In genomic region chr17:27466620-27467019, GRCm38 (mm10) we compare ENCODE assay signal across 8 mouse cellular contexts. TPM values are rescaled to one million over a fixed set of nuclear protein-coding genes. Genes with fewer than 3 reads are reported as not detected.
A peak's percentile ranks its signal among the peaks of the same experiment; 100 is the strongest.
DNase-seq lines count a peak whose midpoint lies in the region; ATAC-seq lines count a peak whose summit lies in the region.

No protein-coding gene starts in this region.

- no peak for ATAC-seq in embryonic facial prominence, embryonic 11.5 days (replicated peaks; ENCODE audit: insufficient number of reproducible peaks, low FRiP score, low TSS enrichment, low read depth)
- ATAC-seq in inflammation-experienced regulatory T-cells, adult 6 months = no peak
- ATAC-seq in erythroid progenitor cell, adult 5-6 weeks (replicated peaks; ENCODE audit: low FRiP score, poor library complexity, severe bottlenecking) = no peak

- H3K4me3 ChIP-seq in embryonic facial prominence, embryonic 11.5 days (ENCODE audit: low read depth, low read length) = no peak overlapping the region

- DNase-seq in gastrocnemius, postnatal 10 days = peak; percentile 72
- no peak for DNase-seq in gastrocnemius, adult 18-20 months (ENCODE audit: low spot score)
- DNase-seq in ES-CJ7 (ENCODE audit: low read depth, low spot score) = peak; percentile 52
- DNase-seq in embryonic facial prominence, embryonic 11.5 days (ENCODE audit: low spot score) = peak; percentile 81
- peak; percentile 76 for DNase-seq in kidney, postnatal 14 days
- peak; percentile 68 for DNase-seq in neural tube, embryonic 10.5 days (ENCODE audit: extremely low spot score, low spot score)

- H3K4me2 ChIP-seq in embryonic facial prominence, embryonic 11.5 days (ENCODE audit: low read depth, low read length) = no peak overlapping the region

- H3K4me1 ChIP-seq in embryonic facial prominence, embryonic 11.5 days (ENCODE audit: control insufficient read depth, insufficient read depth, low read length) = no peaks in the 10 kb centered on the region

- no peaks in the 10 kb centered on the region for H3K27me3 ChIP-seq in embryonic facial prominence, embryonic 11.5 days (ENCODE audit: control insufficient read depth, insufficient read depth, low read length)

- H3K36me3 ChIP-seq in embryonic facial prominence, embryonic 11.5 days (replicated peaks; ENCODE audit: control insufficient read depth, insufficient read depth, low read depth, low read length) = no peaks in the 10 kb centered on the region

- H3K27ac ChIP-seq in embryonic facial prominence, embryonic 11.5 days (replicated peaks; ENCODE audit: low read depth, low read length) = no peak overlapping the region

- H3K9me3 ChIP-seq in embryonic facial prominence, embryonic 11.5 days (replicated peaks; ENCODE audit: control insufficient read depth, low read length) = no peaks in the 10 kb centered on the region

- 17% methylated on average over 6 of the region's 6 CpGs for WGBS in embryonic facial prominence, embryonic 11.5 days

- H3K9ac ChIP-seq in embryonic facial prominence, embryonic 11.5 days (replicated peaks; ENCODE audit: low read length) = no peak overlapping the region

RNA-seq across cellular contexts. Expression of gene Grm4, which starts 54.6 kb away (rescaled TPM):
- under 1 TPM; 0.16 to 0.32 TPM for total RNA-seq in gastrocnemius, postnatal 10 days (2021)
- total RNA-seq in gastrocnemius, adult 18-20 months (2021) = under 1 TPM in 1 of 2 experiments, not detected in 1; 0.07 TPM
- polyA plus RNA-seq in embryonic facial prominence, embryonic 11.5 days (2014; fragmentation: Nextera tagmentation; extraction: Ambion mirVana) = 0.49 and 0.88 TPM in 2 replicates
- polyA plus RNA-seq in inflammation-experienced regulatory T-cells, adult 6 months (2017; shearing (Covaris generic)) = under 1 TPM in 1 of 3 experiments, not detected in 2; 0.09 TPM
- total RNA-seq in erythroid progenitor cell, adult 5-6 weeks (2015; ENCODE audit: low replicate concordance) = not detected in 2 replicates
- total RNA-seq in erythroid progenitor cell, adult 5-6 weeks (2017; ENCODE audit: low replicate concordance) = not detected in 2 replicates
